Mouse (Mus musculus): ENCODE measurements around the gene Fubp1. TPM values are rescaled to one million over a fixed set of nuclear protein-coding genes. Genes with fewer than 3 reads are reported as not detected.
A peak's percentile ranks its signal among the peaks of the same experiment; 100 is the strongest.

Fubp1 gene
- polyA plus RNA-seq (2012; rRNA removed): 247 and 254 TPM in 2 replicates

GRCm38 (mm10) chr3:152209967-152210634 is at the start of gene Fubp1, which contains the start of gene Dnajb4:
Fubp1 (plus strand) TSS chr3:152210422.
Dnajb4 (minus strand) TSS chr3:152210302.
- peak; percentile 100 for DNase-seq
- peaks cover 5% of the 10 kb centered on the region for H3K4me1 ChIP-seq (replicated peaks; ENCODE audit: control insufficient read depth, insufficient read depth, low read length)
- TF ChIP-seq POLR2A (IDR thresholded peaks at IDR 0.05; ENCODE audit: control insufficient read depth, extremely low read depth, insufficient read depth, low read length, poor library complexity) (peak; percentile 100), CTCF (IDR thresholded peaks at IDR 0.05; ENCODE audit: borderline replicate concordance, control insufficient read depth, extremely low read depth, insufficient read depth, low read length, poor library complexity) (0 out of 2 replicates have a peak, but pooled peaks have one; percentile 38)
- under 1% methylated on average over 85 of the region's 85 CpGs for WGBS
- peak within 1 kb of the TSS; percentile 70 for H3K4me3 ChIP-seq (ENCODE audit: control insufficient read depth, insufficient read depth, low read length)
- no peaks in the 10 kb centered on the region for H3K27me3 ChIP-seq (ENCODE audit: control insufficient read depth, insufficient read depth, low read length)
- H3K36me3 ChIP-seq (ENCODE audit: control insufficient read depth, insufficient read depth, low read length): no peaks in the 10 kb centered on the region
- H3K27ac ChIP-seq (ENCODE audit: control insufficient read depth, insufficient read depth, low read length): peak within 1 kb of the TSS; percentile 69

GRCm38 (mm10) chr3:152160607-152161006 is 49.6 kb upstream of the Fubp1 start:
- H3K4me3 ChIP-seq (ENCODE audit: control insufficient read depth, insufficient read depth, low read length): no peak overlapping the region
- DNase-seq: no peak
- no peak for TF ChIP-seq POLR2A (IDR thresholded peaks at IDR 0.05; ENCODE audit: control insufficient read depth, extremely low read depth, insufficient read depth, low read length, poor library complexity)
- H3K27me3 ChIP-seq (ENCODE audit: control insufficient read depth, insufficient read depth, low read length): peaks cover 7% of the 10 kb centered on the region; the same call in 1 of the 2 replicates
- 30% methylated on average over 4 of the region's 4 CpGs for WGBS
- H3K27ac ChIP-seq (ENCODE audit: control insufficient read depth, insufficient read depth, low read length): no peak overlapping the region
- H3K4me1 ChIP-seq (replicated peaks; ENCODE audit: control insufficient read depth, insufficient read depth, low read length): peaks cover 5% of the 10 kb centered on the region
- H3K36me3 ChIP-seq (ENCODE audit: control insufficient read depth, insufficient read depth, low read length): no peaks in the 10 kb centered on the region

DNA sequence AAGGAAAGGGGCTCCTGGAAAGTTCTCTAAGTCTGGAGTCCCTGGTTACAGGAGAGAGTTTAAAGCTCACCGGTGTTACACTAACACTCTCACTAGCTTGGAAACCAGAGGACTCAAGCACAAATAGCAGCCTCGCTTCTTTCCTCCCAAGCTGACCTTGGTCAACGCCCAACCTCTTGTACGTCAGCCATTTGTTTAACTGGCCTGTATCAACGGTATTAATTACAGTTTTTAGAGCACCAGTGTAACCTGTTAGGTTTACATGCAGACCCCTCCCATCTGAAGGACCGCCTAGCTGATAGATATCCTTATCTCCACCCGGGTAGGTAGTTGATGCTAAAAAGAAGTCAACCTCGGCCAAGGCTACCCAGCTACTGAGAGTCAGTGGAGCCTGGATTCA is 46.9 kb upstream of the Fubp1 start:
- DNase-seq: no peak
- H3K4me3 ChIP-seq (ENCODE audit: control insufficient read depth, insufficient read depth, low read length): no peak overlapping the region
- TF ChIP-seq CTCF (IDR thresholded peaks at IDR 0.05; ENCODE audit: borderline replicate concordance, control insufficient read depth, extremely low read depth, insufficient read depth, low read length, poor library complexity) (no peak), POLR2A (IDR thresholded peaks at IDR 0.05; ENCODE audit: control insufficient read depth, extremely low read depth, insufficient read depth, low read length, poor library complexity) (no peak)
- H3K36me3 ChIP-seq (ENCODE audit: control insufficient read depth, insufficient read depth, low read length): no peaks in the 10 kb centered on the region
- peaks cover 11% of the 10 kb centered on the region for H3K4me1 ChIP-seq (replicated peaks; ENCODE audit: control insufficient read depth, insufficient read depth, low read length)
- H3K27me3 ChIP-seq (ENCODE audit: control insufficient read depth, insufficient read depth, low read length): peaks cover 7% of the 10 kb centered on the region; the same call in 1 of the 2 replicates
- H3K27ac ChIP-seq (ENCODE audit: control insufficient read depth, insufficient read depth, low read length): no peak overlapping the region
- 93% methylated on average over 8 of the region's 8 CpGs for WGBS

- peaks cover 11% of the 10 kb centered on the region for H3K4me1 ChIP-seq (replicated peaks; ENCODE audit: control insufficient read depth, insufficient read depth, low read length)
- no peak overlapping the region for H3K27ac ChIP-seq (ENCODE audit: control insufficient read depth, insufficient read depth, low read length)
- 62% methylated on average over 9 of the region's 9 CpGs for WGBS
These were observed 45.2 kb upstream of the Fubp1 start for GRCm38 (mm10) chr3:152165014-152165350.

GRCm38 (mm10) chr3:152165351-152166098 is 44.7 kb upstream of the Fubp1 start:
- Histone ChIP-seq H3K4me1 (replicated peaks; ENCODE audit: control insufficient read depth, insufficient read depth, low read length) (peaks cover 10% of the 10 kb centered on the region), H3K4me3 (ENCODE audit: control insufficient read depth, insufficient read depth, low read length) (peak overlapping the region; percentile 39), H3K27me3 (ENCODE audit: control insufficient read depth, insufficient read depth, low read length) (peaks cover 7% of the 10 kb centered on the region; the same call in 1 of the 2 replicates), H3K27ac (ENCODE audit: control insufficient read depth, insufficient read depth, low read length) (no peak overlapping the region), H3K36me3 (ENCODE audit: control insufficient read depth, insufficient read depth, low read length) (no peaks in the 10 kb centered on the region)
- 6% methylated on average over 53 of the region's 53 CpGs for WGBS
- DNase-seq: peak; percentile 15
- no peak; the same call in 1 of the 2 replicates for TF ChIP-seq POLR2A (IDR thresholded peaks at IDR 0.05; ENCODE audit: control insufficient read depth, extremely low read depth, insufficient read depth, low read length, poor library complexity)

More at GRCm38 (mm10) chr3:152165014-152165350, 45.2 kb upstream of the Fubp1 start:
- H3K36me3 ChIP-seq (ENCODE audit: control insufficient read depth, insufficient read depth, low read length): no peaks in the 10 kb centered on the region
- DNase-seq: no peak
- no peak for TF ChIP-seq POLR2A (IDR thresholded peaks at IDR 0.05; ENCODE audit: control insufficient read depth, extremely low read depth, insufficient read depth, low read length, poor library complexity)
- no peak for TF ChIP-seq CTCF (IDR thresholded peaks at IDR 0.05; ENCODE audit: borderline replicate concordance, control insufficient read depth, extremely low read depth, insufficient read depth, low read length, poor library complexity)
- no peak overlapping the region for H3K4me3 ChIP-seq (ENCODE audit: control insufficient read depth, insufficient read depth, low read length)
- peaks cover 7% of the 10 kb centered on the region; the same call in 1 of the 2 replicates for H3K27me3 ChIP-seq (ENCODE audit: control insufficient read depth, insufficient read depth, low read length)

- TF ChIP-seq POLR2A (IDR thresholded peaks at IDR 0.05; ENCODE audit: control insufficient read depth, extremely low read depth, insufficient read depth, low read length, poor library complexity): no peak
- TF ChIP-seq CTCF (IDR thresholded peaks at IDR 0.05; ENCODE audit: borderline replicate concordance, control insufficient read depth, extremely low read depth, insufficient read depth, low read length, poor library complexity): no peak
- peaks cover 8% of the 10 kb centered on the region for H3K4me1 ChIP-seq (replicated peaks; ENCODE audit: control insufficient read depth, insufficient read depth, low read length)
- peaks cover 7% of the 10 kb centered on the region; the same call in 1 of the 2 replicates for H3K27me3 ChIP-seq (ENCODE audit: control insufficient read depth, insufficient read depth, low read length)
- no peaks in the 10 kb centered on the region for H3K36me3 ChIP-seq (ENCODE audit: control insufficient read depth, insufficient read depth, low read length)
- WGBS: 12% methylated on average over 10 of the region's 10 CpGs
- H3K27ac ChIP-seq (ENCODE audit: control insufficient read depth, insufficient read depth, low read length): no peak within 1 kb of the TSS
- DNase-seq: no peak
- peak within 1 kb of the TSS; percentile 39 for H3K4me3 ChIP-seq (ENCODE audit: control insufficient read depth, insufficient read depth, low read length)
These were observed 44.2 kb upstream of the Fubp1 start, which contains the start of gene Gipc2 for GRCm38 (mm10) chr3:152166099-152166423. Gipc2 (minus strand) TSS chr3:152166230.
